Mouse (Mus musculus) thymus, adult 2 months (tissue): ENCODE results near the gene Rufy2. TPM values are rescaled to one million over a fixed set of nuclear protein-coding genes. Genes with fewer than 3 reads are reported as not detected.

Experiments
- DNase-seq: peaks from one replicate; pipeline ENCODE4 v3.0.0; 2021
- H3K27ac ChIP-seq: fragments of 200-500 bp; 2 replicates; pipeline ENCODE4 v1.5.1; 2012; ENCODE audit warnings: low read length, control low read depth; ENCODE audit not compliant: control insufficient read depth, insufficient read depth
- H3K27me3 ChIP-seq: fragments of 200-500 bp; 2 replicates; pipeline ENCODE4 v1.6.1; 2012; ENCODE audit warnings: mild to moderate bottlenecking, low read length, moderate library complexity, mixed read lengths; ENCODE audit not compliant: control insufficient read depth, insufficient read depth
- H3K36me3 ChIP-seq: fragments of 200-500 bp; 2 replicates; pipeline ENCODE4 v1.6.1; 2012; ENCODE audit warnings: mild to moderate bottlenecking, low read length, moderate library complexity; ENCODE audit not compliant: control insufficient read depth, insufficient read depth
- H3K4me1 ChIP-seq: fragments of 200-500 bp; replicated peaks from 2 replicates; pipeline ENCODE4 v1.6.1; 2012; ENCODE audit warnings: low read length; ENCODE audit not compliant: control insufficient read depth, insufficient read depth
- H3K4me3 ChIP-seq: fragments of 200-500 bp; 2 replicates; pipeline ENCODE4 v1.5.1; 2012; ENCODE audit warnings: mild to moderate bottlenecking, low read length, control low read depth, moderate library complexity; ENCODE audit not compliant: control insufficient read depth, insufficient read depth
- CTCF ChIP-seq: fragments of 200-500 bp; IDR thresholded peaks from 2 replicates; pipeline ENCODE4 v1.5.1; 2012; ENCODE audit warnings: mild to moderate bottlenecking, control low read depth, low read length, moderate library complexity, borderline replicate concordance; ENCODE audit not compliant: control insufficient read depth, poor library complexity, insufficient read depth; ENCODE audit errors: extremely low read depth
- POLR2A ChIP-seq: fragments of 200-500 bp; IDR thresholded peaks from 2 replicates; pipeline ENCODE4 v1.6.1; 2012; ENCODE audit warnings: mild to moderate bottlenecking, low read length, control low read depth, moderate library complexity; ENCODE audit not compliant: control insufficient read depth, poor library complexity, insufficient read depth; ENCODE audit errors: extremely low read depth
- WGBS: fragments of 180-500 bp; shearing (Covaris S2); methylation state at CpG from one replicate; pipeline ENCODE4 v1.1.7; 2018; 5-methylcytosine and 5-hydroxymethylcytosine counted together
- polyA plus RNA-seq: library from polyadenylated mRNA; depleted of rRNA; stranded (reverse); fragments of >200 nt; gene quantifications from 2 replicates; pipeline ENCODE4 v1.2.3, GENCODE M21; 2012

Rufy2 gene
- polyA plus RNA-seq, 1 experiment = 7.5 TPM

GRCm38 (mm10) chr10:63054586-63054985 lies 74.6 kb downstream of the Rufy2 start:
- WGBS = 90% methylated on average over 2 of the region's 2 CpGs
- Histone ChIP-seq H3K36me3 (no peaks in the 10 kb centered on the region), H3K27me3 (no peaks in the 10 kb centered on the region), H3K4me1 (no peaks in the 10 kb centered on the region), H3K27ac (no peak overlapping the region), H3K4me3 (no peak overlapping the region)
- TF ChIP-seq CTCF (no peak), POLR2A (no peak)
- DNase-seq = no peak

GRCm38 (mm10) chr10:63056966-63057750 lies 77.1 kb downstream of the Rufy2 start:
- Histone ChIP-seq H3K36me3 (no peaks in the 10 kb centered on the region), H3K27me3 (no peaks in the 10 kb centered on the region), H3K4me3 (no peak overlapping the region), H3K27ac (no peak overlapping the region), H3K4me1 (no peaks in the 10 kb centered on the region)
- no peak for DNase-seq
- TF ChIP-seq CTCF = no peak
- TF ChIP-seq POLR2A = no peak
- WGBS = 80% methylated on average over 24 of the region's 24 CpGs

GRCm38 (mm10) chr10:63059862-63060261 lies 79.8 kb downstream of the Rufy2 start, which contains the start of gene Pbld1:
Gene Pbld1, plus strand, starts transcription at chr10:63060162.
- H3K27ac ChIP-seq = no peak within 1 kb of the TSS
- H3K4me3 ChIP-seq = no peak within 1 kb of the TSS
- no peaks in the 10 kb centered on the region for H3K4me1 ChIP-seq
- TF ChIP-seq CTCF (no peak), POLR2A (no peak)
- DNase-seq = no peak
- H3K27me3 ChIP-seq = no peaks in the 10 kb centered on the region
- 93% methylated on average over 2 of the region's 2 CpGs for WGBS
- no peaks in the 10 kb centered on the region for H3K36me3 ChIP-seq

GRCm38 (mm10) chr10:63060406-63060805 lies 80.4 kb downstream of the Rufy2 start:
- WGBS = 66% methylated on average over 11 of the region's 11 CpGs
- Histone ChIP-seq H3K36me3 (no peaks in the 10 kb centered on the region), H3K27ac (no peak overlapping the region), H3K4me1 (no peaks in the 10 kb centered on the region), H3K27me3 (no peaks in the 10 kb centered on the region), H3K4me3 (no peak overlapping the region)
- no peak for DNase-seq
- TF ChIP-seq POLR2A (no peak), CTCF (no peak)

- H3K4me1 ChIP-seq = no peaks in the 10 kb centered on the region
- 96% methylated on average over 12 of the region's 12 CpGs for WGBS
- no peak overlapping the region for H3K4me3 ChIP-seq
- DNase-seq = no peak
- no peak for TF ChIP-seq CTCF
- no peaks in the 10 kb centered on the region for H3K27me3 ChIP-seq
- H3K36me3 ChIP-seq = no peaks in the 10 kb centered on the region
- no peak overlapping the region for H3K27ac ChIP-seq
Observed at GRCm38 (mm10) chr10:63061266-63061665, 81.2 kb downstream of the Rufy2 start.

- no peak for DNase-seq
- WGBS = 96% methylated on average over 5 of the region's 5 CpGs
- H3K4me1 ChIP-seq = no peaks in the 10 kb centered on the region
- no peak overlapping the region for H3K27ac ChIP-seq
- no peaks in the 10 kb centered on the region for H3K27me3 ChIP-seq
- H3K36me3 ChIP-seq = no peaks in the 10 kb centered on the region
- no peak overlapping the region for H3K4me3 ChIP-seq
- no peak for TF ChIP-seq CTCF
- TF ChIP-seq POLR2A = no peak
Observed at GRCm38 (mm10) chr10:63062696-63063095, 82.7 kb downstream of the Rufy2 start.

GRCm38 (mm10) chr10:63063365-63063764 lies 83.3 kb downstream of the Rufy2 start:
- H3K4me1 ChIP-seq = no peaks in the 10 kb centered on the region
- 95% methylated on average over 7 of the region's 7 CpGs for WGBS
- no peak overlapping the region for H3K4me3 ChIP-seq
- no peak overlapping the region for H3K27ac ChIP-seq
- no peaks in the 10 kb centered on the region for H3K27me3 ChIP-seq
- DNase-seq = no peak
- no peaks in the 10 kb centered on the region for H3K36me3 ChIP-seq
- TF ChIP-seq CTCF (no peak), POLR2A (no peak)

GRCm38 (mm10) chr10:63064516-63064915 lies 84.5 kb downstream of the Rufy2 start:
- TF ChIP-seq CTCF (no peak), POLR2A (no peak)
- Histone ChIP-seq H3K27ac (no peak overlapping the region), H3K27me3 (no peaks in the 10 kb centered on the region), H3K4me1 (no peaks in the 10 kb centered on the region), H3K36me3 (no peaks in the 10 kb centered on the region), H3K4me3 (no peak overlapping the region)
- 92% methylated on average over 9 of the region's 9 CpGs for WGBS
- no peak for DNase-seq
